Mouse (Mus musculus): Measurements from ENCODE around the gene Cdcp1. TPM values are rescaled to one million over a fixed set of nuclear protein-coding genes. Genes with fewer than 3 reads are reported as not detected.
A peak's percentile ranks its signal among the peaks of the same experiment; 100 is the strongest.

Gene Cdcp1
- polyA plus RNA-seq, 1 experiment = 0.05 TPM

DNA sequence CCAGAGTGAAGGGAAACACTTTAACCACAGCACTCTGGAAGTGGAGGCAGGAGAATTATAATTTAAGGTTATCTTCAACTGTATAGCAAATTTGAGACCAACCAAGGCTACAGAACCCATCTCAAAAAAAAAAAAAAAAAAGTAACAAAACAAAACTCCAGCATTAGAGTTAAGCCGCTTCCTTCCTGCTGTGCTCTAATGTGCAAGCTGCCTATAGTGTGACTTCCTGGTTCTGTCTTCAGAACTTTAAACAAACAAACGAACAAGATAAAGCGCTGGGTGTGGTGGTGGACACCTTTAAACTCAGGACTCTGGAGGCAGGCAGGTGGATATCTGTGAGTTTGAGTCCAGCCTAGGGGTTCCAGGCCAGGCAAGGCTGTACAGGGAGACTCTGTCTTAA, 63.8 kb downstream of the Cdcp1 start:
- Histone ChIP-seq H3K4me1 (ENCODE audit: control insufficient read depth, insufficient read depth, low read length) (peaks cover 8% of the 10 kb centered on the region), H3K27ac (ENCODE audit: control insufficient read depth, insufficient read depth, low read depth, low read length) (no peak overlapping the region), H3K36me3 (ENCODE audit: control insufficient read depth, insufficient read depth, low read length) (no peaks in the 10 kb centered on the region), H3K27me3 (ENCODE audit: control insufficient read depth, insufficient read depth, low read length) (no peaks in the 10 kb centered on the region), H3K4me3 (ENCODE audit: control insufficient read depth, low read depth, low read length) (no peak overlapping the region)
- TF ChIP-seq POLR2A (IDR thresholded peaks at IDR 0.05; ENCODE audit: control insufficient read depth, low read depth, low read length) (no peak), CTCF (IDR thresholded peaks at IDR 0.05; ENCODE audit: control insufficient read depth, insufficient read depth, insufficient replicate concordance, low read depth, low read length) (no peak)

DNA sequence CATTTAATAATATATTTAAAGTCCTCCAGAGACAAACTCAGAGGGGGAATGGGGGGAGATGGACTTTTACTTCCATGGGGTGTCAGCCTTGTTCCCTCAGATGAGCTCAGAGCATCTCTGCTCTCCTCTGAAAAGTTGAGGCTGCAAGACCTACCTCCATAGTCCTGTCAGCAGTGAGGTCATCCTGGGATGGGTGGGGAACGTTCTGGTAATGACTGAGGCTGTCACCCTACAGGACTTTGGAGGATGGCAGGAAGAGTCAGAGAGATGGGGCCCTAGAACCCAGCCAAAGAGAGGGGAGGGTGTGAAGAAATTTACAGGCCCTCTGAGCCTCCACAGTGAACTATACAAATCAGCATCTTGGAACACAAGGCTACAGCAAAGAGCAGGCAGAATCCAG, 64.3 kb downstream of the Cdcp1 start:
- H3K4me3 ChIP-seq (ENCODE audit: control insufficient read depth, low read depth, low read length) = no peak overlapping the region
- H3K27me3 ChIP-seq (ENCODE audit: control insufficient read depth, insufficient read depth, low read length) = no peaks in the 10 kb centered on the region
- H3K4me1 ChIP-seq (ENCODE audit: control insufficient read depth, insufficient read depth, low read length) = peaks cover 4% of the 10 kb centered on the region
- no peaks in the 10 kb centered on the region for H3K36me3 ChIP-seq (ENCODE audit: control insufficient read depth, insufficient read depth, low read length)
- H3K27ac ChIP-seq (ENCODE audit: control insufficient read depth, insufficient read depth, low read depth, low read length) = no peak overlapping the region
- TF ChIP-seq CTCF (IDR thresholded peaks at IDR 0.05; ENCODE audit: control insufficient read depth, insufficient read depth, insufficient replicate concordance, low read depth, low read length) (no peak), POLR2A (IDR thresholded peaks at IDR 0.05; ENCODE audit: control insufficient read depth, low read depth, low read length) (no peak)

DNA sequence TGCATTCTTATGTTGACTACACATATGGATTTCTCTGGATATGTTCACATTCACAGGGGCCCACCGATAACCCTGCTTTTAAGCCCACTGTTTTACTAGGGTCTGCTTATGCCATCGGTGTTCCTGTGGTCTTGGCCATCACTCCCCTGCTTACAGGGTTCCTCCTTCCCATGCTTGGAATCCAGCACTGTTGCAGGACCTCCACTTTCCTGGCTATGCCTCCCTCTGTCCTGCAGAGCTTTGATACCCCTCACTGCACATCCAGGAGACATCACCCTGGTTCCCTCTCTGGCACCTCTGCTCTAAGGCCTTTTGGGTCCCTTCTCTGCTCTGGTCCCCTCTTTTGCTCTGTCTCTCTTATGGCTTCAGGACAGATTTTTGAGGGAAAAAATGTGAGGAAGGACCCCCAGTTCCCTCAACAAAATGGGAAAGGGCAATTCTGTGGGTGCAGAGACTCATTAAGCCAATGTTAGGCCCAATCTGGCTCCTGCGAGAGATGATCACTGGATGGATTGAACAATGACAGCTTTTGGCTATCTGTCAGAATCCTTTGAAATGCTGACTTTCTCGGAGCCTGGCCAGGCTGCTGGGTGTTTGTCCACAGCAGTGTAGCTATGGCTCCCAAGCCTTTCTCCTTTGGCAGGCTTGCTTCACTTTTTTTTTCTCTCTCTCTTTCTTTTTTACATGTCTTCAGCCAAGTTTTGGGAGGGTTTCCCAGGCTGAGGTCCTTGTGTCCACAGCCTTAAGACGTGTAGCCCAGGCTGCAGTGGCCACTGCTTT, 65.4 kb downstream of the Cdcp1 start, which contains the start of gene Clec3b:
Gene Clec3b (plus strand): TSS at position 706 of the 780 bp plus-strand sequence.
- Histone ChIP-seq H3K4me1 (ENCODE audit: control insufficient read depth, insufficient read depth, low read length) (no peaks in the 10 kb centered on the region), H3K27ac (ENCODE audit: control insufficient read depth, insufficient read depth, low read depth, low read length) (peak within 1 kb of the TSS; percentile 9; the same call in 1 of the 2 replicates), H3K4me3 (ENCODE audit: control insufficient read depth, low read depth, low read length) (no peak within 1 kb of the TSS), H3K27me3 (ENCODE audit: control insufficient read depth, insufficient read depth, low read length) (no peaks in the 10 kb centered on the region), H3K36me3 (ENCODE audit: control insufficient read depth, insufficient read depth, low read length) (no peaks in the 10 kb centered on the region)
- TF ChIP-seq CTCF (IDR thresholded peaks at IDR 0.05; ENCODE audit: control insufficient read depth, insufficient read depth, insufficient replicate concordance, low read depth, low read length) = no peak

DNA sequence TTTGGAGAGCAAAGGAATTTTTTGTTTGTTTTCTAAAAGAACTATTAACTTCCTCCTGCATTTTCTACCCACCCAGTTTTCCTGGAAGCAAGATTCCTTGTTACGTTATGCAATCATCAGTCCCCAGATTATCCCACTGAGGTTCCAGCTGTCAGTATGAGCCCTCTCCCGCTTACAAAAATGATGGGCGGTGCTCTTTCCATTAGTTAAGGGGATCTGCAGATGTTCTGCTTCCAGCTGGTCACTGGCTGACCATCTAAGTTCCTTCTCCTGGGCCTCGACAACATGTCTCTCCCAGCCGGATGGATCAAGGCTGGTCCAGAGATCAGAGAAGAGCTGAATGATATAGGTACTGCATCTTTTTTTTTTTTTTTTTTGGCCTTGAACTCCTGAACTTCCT, 67.4 kb downstream of the Cdcp1 start:
- TF ChIP-seq CTCF (IDR thresholded peaks at IDR 0.05; ENCODE audit: control insufficient read depth, insufficient read depth, insufficient replicate concordance, low read depth, low read length) = no peak
- no peak for TF ChIP-seq POLR2A (IDR thresholded peaks at IDR 0.05; ENCODE audit: control insufficient read depth, low read depth, low read length)
- Histone ChIP-seq H3K4me3 (ENCODE audit: control insufficient read depth, low read depth, low read length) (no peak overlapping the region), H3K27ac (ENCODE audit: control insufficient read depth, insufficient read depth, low read depth, low read length) (no peak overlapping the region), H3K36me3 (ENCODE audit: control insufficient read depth, insufficient read depth, low read length) (no peaks in the 10 kb centered on the region), H3K4me1 (ENCODE audit: control insufficient read depth, insufficient read depth, low read length) (no peaks in the 10 kb centered on the region), H3K27me3 (ENCODE audit: control insufficient read depth, insufficient read depth, low read length) (no peaks in the 10 kb centered on the region)

DNA sequence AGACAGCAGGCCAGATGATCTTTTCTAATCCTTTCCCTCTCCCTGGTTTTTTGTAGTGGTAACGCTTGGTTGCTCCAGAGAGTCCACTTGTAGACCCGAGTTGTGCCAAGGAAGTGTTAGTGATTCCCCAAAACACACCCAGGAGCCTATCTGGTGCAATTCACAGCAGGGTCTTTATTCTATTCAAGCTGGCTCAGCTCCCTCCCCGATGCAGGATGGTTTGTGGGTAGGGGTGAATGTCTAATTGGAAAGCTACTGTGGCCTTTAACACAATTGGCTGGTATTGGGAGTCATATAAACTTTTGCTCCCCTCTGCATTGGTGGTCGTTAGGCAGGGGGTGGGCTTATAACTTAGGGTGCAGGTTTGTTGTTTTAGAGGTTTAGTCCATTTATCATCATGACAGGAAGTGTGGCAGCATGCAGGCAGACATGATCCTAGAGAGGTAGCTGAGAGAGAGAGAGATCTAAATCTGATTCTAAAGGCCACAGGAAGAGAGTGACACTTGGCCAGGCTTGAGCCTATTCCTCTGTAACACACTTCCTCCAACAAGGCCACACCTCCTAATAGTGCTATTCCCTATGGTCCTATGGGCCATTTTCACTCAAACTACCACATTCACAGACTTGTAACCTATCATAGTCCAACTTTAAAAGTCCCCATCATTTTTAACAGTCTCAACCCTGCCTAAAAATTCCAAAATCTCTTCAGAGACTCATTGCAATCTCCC, 75.8 kb downstream of the Cdcp1 start:
- no peak overlapping the region for H3K27ac ChIP-seq (ENCODE audit: control insufficient read depth, insufficient read depth, low read depth, low read length)
- H3K4me1 ChIP-seq (ENCODE audit: control insufficient read depth, insufficient read depth, low read length) = no peaks in the 10 kb centered on the region
- TF ChIP-seq CTCF (IDR thresholded peaks at IDR 0.05; ENCODE audit: control insufficient read depth, insufficient read depth, insufficient replicate concordance, low read depth, low read length) (no peak), POLR2A (IDR thresholded peaks at IDR 0.05; ENCODE audit: control insufficient read depth, low read depth, low read length) (no peak)
- no peak overlapping the region for H3K4me3 ChIP-seq (ENCODE audit: control insufficient read depth, low read depth, low read length)
- no peaks in the 10 kb centered on the region for H3K27me3 ChIP-seq (ENCODE audit: control insufficient read depth, insufficient read depth, low read length)
- no peaks in the 10 kb centered on the region; the same call in 1 of the 2 replicates for H3K36me3 ChIP-seq (ENCODE audit: control insufficient read depth, insufficient read depth, low read length)

DNA sequence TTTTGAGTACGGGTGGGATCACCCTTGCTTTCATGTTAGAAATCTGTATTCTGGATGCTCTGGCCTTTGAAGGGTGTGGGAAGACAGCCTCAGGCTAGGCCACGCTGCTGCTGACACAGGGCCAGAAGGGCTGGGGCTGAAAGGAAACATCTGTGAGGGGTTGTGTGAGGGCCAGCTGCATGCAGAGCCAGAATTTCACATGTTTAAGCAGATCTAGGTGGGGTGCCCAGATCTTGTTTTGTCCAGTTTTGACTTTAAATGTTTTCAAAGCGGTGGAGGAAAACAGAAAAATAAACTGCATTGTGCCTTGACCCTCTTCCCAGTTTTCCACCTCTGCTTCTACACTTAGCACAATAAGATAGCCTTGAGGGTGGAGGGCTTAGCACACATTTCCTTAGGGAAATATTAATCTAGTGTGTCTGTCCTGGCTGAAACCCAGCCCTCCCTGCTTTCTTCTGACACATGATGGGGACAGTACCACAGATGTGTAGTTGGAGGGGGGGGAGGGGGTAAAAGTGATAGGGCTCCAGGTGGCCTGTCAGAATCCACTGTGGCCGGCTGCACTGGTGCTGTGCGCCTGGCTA, 76.9 kb downstream of the Cdcp1 start:
- Histone ChIP-seq H3K36me3 (ENCODE audit: control insufficient read depth, insufficient read depth, low read length) (no peaks in the 10 kb centered on the region; the same call in 1 of the 2 replicates), H3K27me3 (ENCODE audit: control insufficient read depth, insufficient read depth, low read length) (no peaks in the 10 kb centered on the region), H3K4me1 (ENCODE audit: control insufficient read depth, insufficient read depth, low read length) (no peaks in the 10 kb centered on the region), H3K27ac (ENCODE audit: control insufficient read depth, insufficient read depth, low read depth, low read length) (peak overlapping the region; percentile 44; the same call in 1 of the 2 replicates), H3K4me3 (ENCODE audit: control insufficient read depth, low read depth, low read length) (no peak overlapping the region)
- no peak for TF ChIP-seq POLR2A (IDR thresholded peaks at IDR 0.05; ENCODE audit: control insufficient read depth, low read depth, low read length)
- no peak for TF ChIP-seq CTCF (IDR thresholded peaks at IDR 0.05; ENCODE audit: control insufficient read depth, insufficient read depth, insufficient replicate concordance, low read depth, low read length)

Measured in testis, adult 2 months (tissue).